Mouse (Mus musculus): ENCODE results near the gene Slfn5. TPM values are rescaled to one million over a fixed set of nuclear protein-coding genes. Genes with fewer than 3 reads are reported as not detected.
"Not testable (repeated sequence)": the region's sequence is repeated elsewhere in the genome, so short reads cannot be mapped to it uniquely, and the experiment has no call there.

Slfn5 gene
- total RNA-seq, 2 experiments from 2014 or later = 20.4 to 20.5 TPM

GRCm38 (mm10) chr11:82990612-82991385 is 39.6 kb downstream of the Slfn5 start:
- DNase-seq = peak in 1 of 2 experiments; percentile 9
- intact Hi-C loops (cut with DNase I) = not testable (repeated sequence)

GRCm38 (mm10) chr11:82991469-82992166 is 40.5 kb downstream of the Slfn5 start, which contains the start of gene Slfn9:
TSS of gene Slfn9 (minus strand) at chr11:82991830.
- intact Hi-C loops (cut with DNase I) = no loop called here

GRCm38 (mm10) chr11:83013356-83013755 is 62.2 kb downstream of the Slfn5 start:
- DNase-seq = no peak
- intact Hi-C loops (cut with DNase I) = no loop called here

More at GRCm38 (mm10) chr11:82991469-82992166, 40.5 kb downstream of the Slfn5 start, which contains the start of gene Slfn9:
- peak; percentile 21 to 53 for DNase-seq

Small RNAs within 50 kb of the gene (microRNA-seq; reads per million reads assigned to microRNA genes)
- 0 reads per million in 2 experiments for gene Mir7679

Other genes with a start within 250 kb of the Slfn5 start
- gene Cct6b, start 187.0 kb upstream of the Slfn5 start, total RNA-seq (2021) = under 1 TPM in 1 of 2 experiments, not detected in 1; 0.12 TPM
- 10 to 100 TPM; 12.3 to 17.9 TPM for gene Zfp830, start 187.0 kb upstream of the Slfn5 start, total RNA-seq (2021)
- gene Lig3, start 170.2 kb upstream of the Slfn5 start, total RNA-seq (2021) = 10 to 100 TPM; 17.4 to 19.5 TPM
- 1 to 10 TPM; 5.6 to 9.7 TPM for gene Rffl, start 80.1 kb upstream of the Slfn5 start, total RNA-seq (2021)
- gene Rad51d, start 60.7 kb upstream of the Slfn5 start, total RNA-seq (2021) = 1 to 10 TPM; 2.9 to 4.0 TPM
- gene Fndc8, start 59.2 kb upstream of the Slfn5 start, total RNA-seq (2021) = not detected
- 10 to 100 TPM in 1 of 2 experiments, 1 to 10 TPM in 1; 9.1 to 10.5 TPM for gene Nle1, start 42.9 kb upstream of the Slfn5 start, total RNA-seq (2021)
- gene Unc45b, start 40.8 kb upstream of the Slfn5 start, total RNA-seq (2021) = 100 to 1,000 TPM; 158 to 168 TPM
- under 1 TPM; 0.33 to 0.42 TPM for gene Slfn9, start 40.5 kb downstream of the Slfn5 start, total RNA-seq (2021)
- under 1 TPM; 0.17 to 0.18 TPM for gene Slfn8, start 69.5 kb downstream of the Slfn5 start, total RNA-seq (2021)
- gene Slfn2, start 113.8 kb downstream of the Slfn5 start, total RNA-seq (2021) = 1 to 10 TPM in 1 of 2 experiments, under 1 TPM in 1; 0.56 to 1.1 TPM
- under 1 TPM in 1 of 2 experiments, not detected in 1; 0.17 TPM for gene Slfn1, start 165.5 kb downstream of the Slfn5 start, total RNA-seq (2021)
- not detected for gene Slfn4, start 223.8 kb downstream of the Slfn5 start, total RNA-seq (2021)
- under 1 TPM; 0.91 to 0.92 TPM for gene Slfn3, start 240.0 kb downstream of the Slfn5 start, total RNA-seq (2021)

Measured in gastrocnemius, postnatal 36 days (tissue).